Mouse (Mus musculus): ENCODE measurements around the gene 6430571L13Rik.

6430571L13Rik gene

GRCm38 (mm10) chr9:107340911-107341645 lies 676 bp downstream of the 6430571L13Rik start:
- DNase-seq: no peak

DNA sequence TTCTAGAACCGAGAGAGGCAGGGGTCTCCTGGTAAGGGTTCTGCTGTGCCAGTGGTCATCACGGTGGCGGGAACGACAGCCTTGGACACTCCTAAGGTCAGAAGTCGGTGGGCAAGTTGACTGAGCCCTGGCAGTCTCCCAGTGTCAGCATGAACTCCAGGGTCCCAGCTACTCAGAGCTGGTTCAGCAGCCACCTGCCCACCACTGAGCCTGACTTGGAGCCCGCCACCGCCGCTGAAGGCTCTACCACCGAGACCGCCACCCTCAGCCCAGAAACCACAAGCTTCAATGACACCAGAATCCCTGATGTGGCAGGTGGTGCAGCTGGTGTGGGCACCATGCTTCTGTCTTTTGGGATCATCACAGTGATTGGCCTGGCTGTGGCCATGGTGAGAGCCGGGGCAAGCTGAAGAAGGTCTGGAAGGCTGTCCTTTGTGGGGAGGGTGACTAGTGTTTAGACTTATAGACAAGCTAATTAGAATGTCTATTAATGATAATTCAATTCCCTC lies 1.9 kb downstream of the 6430571L13Rik start:
- no peak for DNase-seq

GRCm38 (mm10) chr9:107343146-107343943 lies 2.9 kb downstream of the 6430571L13Rik start:
- no peak for DNase-seq

DNA sequence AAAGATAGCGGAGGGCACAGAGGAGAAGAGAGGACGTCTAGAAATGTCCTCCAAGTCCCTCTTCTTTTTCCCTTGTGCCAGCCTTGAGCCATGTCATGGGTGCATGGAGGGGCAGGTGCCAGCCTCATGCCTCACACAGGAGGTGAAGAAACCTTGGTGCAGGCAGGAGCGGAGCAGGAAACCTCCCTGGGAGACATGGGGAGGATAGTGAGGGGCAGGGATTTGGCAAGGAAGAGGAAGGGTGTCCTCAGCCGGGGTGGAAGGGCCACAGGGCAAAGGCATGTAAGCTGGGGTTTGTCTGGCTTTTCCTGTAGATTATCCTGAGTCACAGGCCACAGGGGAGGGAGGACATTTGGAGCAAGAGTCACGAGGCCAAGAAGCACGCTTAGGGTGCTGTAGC lies 3.6 kb downstream of the 6430571L13Rik start:
- no peak for DNase-seq

GRCm38 (mm10) chr9:107346081-107346480 lies 5.7 kb downstream of the 6430571L13Rik start:
- DNase-seq: no peak

- no peak for DNase-seq
Measured at GRCm38 (mm10) chr9:107347586-107348183, 7.3 kb downstream of the 6430571L13Rik start.

DNA sequence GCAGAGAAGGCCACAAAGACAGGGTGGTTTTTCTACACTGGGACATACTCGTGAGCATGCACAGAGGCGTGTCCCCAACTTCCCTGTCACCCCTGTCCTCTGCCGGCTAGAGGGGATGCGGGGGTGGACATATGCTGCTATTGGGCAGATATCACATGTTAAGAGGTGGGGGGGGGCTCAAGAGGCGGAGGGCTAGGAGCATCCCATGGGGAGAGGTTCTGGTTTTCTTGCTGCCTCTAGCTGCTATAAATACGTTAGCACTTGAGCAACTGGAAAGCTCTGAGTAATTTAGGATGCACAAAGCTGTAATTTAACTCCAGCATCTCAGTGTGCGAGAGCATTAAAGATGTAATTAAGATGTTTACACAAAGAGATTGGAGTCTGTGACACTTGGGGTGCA lies 8.9 kb downstream of the 6430571L13Rik start:
- no peak for DNase-seq

- no peak for DNase-seq
Measured at GRCm38 (mm10) chr9:107354826-107355225, 14.4 kb downstream of the 6430571L13Rik start.

DNA sequence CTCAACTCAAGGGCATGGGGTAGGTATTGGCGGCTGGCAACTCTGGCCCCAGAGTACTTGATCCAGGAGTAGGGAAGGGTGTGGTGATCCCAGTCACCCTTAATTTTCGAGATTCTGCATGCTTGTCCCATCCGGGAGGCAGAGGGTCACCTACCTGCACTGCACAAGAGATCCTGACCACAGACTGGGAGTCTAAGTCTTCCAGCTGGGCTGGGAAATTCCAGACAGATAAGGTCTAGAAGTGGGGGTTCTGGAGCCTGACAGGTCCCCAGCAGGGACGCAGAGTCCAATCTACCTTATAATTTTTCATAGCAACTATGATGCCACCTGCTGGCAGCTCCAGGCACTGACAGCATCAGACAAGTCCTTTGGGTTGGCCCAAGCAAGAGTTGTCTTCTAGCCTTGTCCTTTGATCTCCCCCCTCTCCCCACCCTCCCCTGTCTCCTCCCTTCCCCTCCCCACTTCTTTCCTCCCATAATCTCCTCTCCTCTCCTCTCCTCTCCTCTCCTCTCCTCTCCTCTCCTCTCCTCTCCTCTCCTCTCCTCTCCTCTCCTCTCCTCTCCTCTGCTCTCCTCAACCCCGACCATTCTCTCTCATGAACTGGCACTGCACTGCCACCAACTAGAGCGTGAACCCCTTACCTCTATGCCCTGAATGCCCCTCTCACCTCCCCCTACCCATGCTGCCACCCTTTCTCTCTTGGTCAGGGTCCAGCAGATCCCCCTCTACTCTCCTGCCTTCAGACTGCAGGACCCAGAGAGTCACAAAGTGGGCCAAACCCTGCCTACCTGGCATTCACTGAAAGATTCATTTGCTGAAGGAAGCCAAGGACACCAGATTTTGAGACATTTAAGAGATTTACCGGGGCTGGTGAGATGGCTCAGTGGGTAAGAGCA lies 15.7 kb downstream of the 6430571L13Rik start:
- peak; percentile 59 for DNase-seq

DNA sequence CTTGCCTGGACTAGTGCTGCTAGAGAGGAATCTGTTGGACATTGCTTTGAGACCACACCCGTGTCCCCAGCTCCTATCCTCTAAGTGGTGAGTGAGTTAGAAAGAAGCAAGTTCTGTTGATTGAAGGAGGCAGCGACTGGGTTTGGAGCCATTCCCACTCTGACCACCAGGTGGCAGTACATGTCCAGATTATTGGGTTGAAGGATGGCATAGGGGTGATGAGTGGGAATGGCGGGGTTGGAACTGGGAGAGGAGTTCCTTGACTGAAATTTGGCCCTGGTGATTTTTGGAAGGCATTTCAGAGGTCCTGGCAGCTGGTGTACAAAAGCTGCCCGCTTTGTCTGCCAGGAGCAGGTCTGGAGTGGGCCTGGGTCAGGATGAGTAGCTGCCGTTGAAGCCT lies 17.2 kb downstream of the 6430571L13Rik start:
- no peak for DNase-seq

GRCm38 (mm10) chr9:107360989-107361388 lies 20.6 kb downstream of the 6430571L13Rik start:
- DNase-seq: no peak

GRCm38 (mm10) chr9:107366644-107367043 lies 26.2 kb downstream of the 6430571L13Rik start:
- no peak for DNase-seq

DNA sequence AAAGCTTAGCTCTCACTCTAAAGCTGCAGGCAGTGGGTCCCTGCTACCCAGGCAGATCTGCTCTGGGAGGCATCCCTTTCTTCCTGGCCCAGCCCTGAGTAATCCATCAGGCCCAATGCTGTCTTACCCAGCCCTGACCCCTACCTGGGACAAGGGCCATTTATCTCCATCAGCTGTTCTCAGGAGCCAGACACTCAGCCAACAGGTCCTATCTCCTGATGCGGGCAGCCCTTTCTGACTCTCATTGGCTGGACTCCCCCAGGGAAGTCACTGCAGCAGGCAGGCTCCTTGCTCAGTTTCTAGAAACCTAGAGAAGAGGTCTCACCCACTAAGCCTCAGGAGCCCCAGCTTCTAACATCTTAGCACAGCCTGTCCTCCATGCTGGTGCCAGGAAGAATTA lies 27.9 kb downstream of the 6430571L13Rik start:
- no peak for DNase-seq

- DNase-seq: no peak
Measured at GRCm38 (mm10) chr9:107369270-107370105, 29.1 kb downstream of the 6430571L13Rik start.

- no peak for DNase-seq
Measured at GRCm38 (mm10) chr9:107370106-107370463, 29.7 kb downstream of the 6430571L13Rik start.

GRCm38 (mm10) chr9:107372441-107372840 lies 32.0 kb downstream of the 6430571L13Rik start:
- no peak for DNase-seq

GRCm38 (mm10) chr9:107374623-107375022 lies 34.2 kb downstream of the 6430571L13Rik start:
- DNase-seq: peak; percentile 7

DNA sequence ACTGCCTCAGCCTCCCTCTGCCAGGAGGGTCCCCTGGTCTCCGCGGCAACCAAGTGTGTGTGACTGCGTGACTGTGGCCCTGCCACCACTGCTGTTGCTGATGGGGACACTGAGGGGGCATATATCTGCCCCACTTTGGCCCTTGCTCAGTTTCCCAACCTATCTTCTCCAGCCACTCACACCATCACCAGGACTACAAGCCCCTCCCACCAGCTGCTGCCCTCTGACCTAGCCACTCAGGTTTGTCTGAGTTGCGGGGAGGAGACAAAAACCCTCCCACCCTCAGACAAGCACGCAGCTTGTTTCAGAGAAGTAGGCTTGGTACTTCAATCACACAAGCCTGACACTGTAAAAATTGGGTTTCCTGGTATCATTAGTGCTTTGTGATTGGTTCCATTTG lies 35.0 kb downstream of the 6430571L13Rik start:
- no peak for DNase-seq

- no peak for DNase-seq
Measured at GRCm38 (mm10) chr9:107377961-107378512, 37.6 kb downstream of the 6430571L13Rik start.

GRCm38 (mm10) chr9:107381723-107382122 lies 41.3 kb downstream of the 6430571L13Rik start:
- DNase-seq: no peak

GRCm38 (mm10) chr9:107384396-107384795 lies 44.0 kb downstream of the 6430571L13Rik start:
- DNase-seq: no peak

Measured in kidney, adult 11 months (tissue).